Mouse (Mus musculus): ENCODE results near the gene 4632433K11Rik. TPM values are rescaled to one million over a fixed set of nuclear protein-coding genes. Genes with fewer than 3 reads are reported as not detected.
"Not testable (repeated sequence)": the region's sequence is repeated elsewhere in the genome, so short reads cannot be mapped to it uniquely, and the experiment has no call there.

4632433K11Rik gene
- polyA plus RNA-seq, 1 experiment, result not detected

DNA sequence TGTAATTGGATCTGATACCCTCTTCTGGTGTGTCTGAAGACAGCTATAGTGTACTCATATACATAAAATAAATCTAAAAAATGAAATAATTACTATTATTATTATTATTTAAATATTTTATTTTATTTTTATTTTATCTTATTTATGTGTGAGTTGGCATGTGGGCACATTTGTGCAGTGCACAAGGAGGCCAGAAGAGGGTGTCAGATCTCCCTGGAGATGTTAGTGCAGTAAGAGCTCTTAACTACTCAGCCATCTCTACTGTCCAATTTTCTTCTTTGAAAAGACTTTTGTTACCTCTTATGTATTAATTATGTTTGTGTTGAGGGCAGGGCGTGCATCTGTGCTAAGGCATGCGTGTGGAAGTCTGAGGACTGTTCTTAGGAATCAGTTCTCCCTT lies 34.0 kb upstream of the 4632433K11Rik start:
- H3K27me3 ChIP-seq (ENCODE audit: control insufficient read depth, insufficient read depth, low read length), result no peaks in the 10 kb centered on the region
- TF ChIP-seq CTCF (IDR thresholded peaks at IDR 0.05; ENCODE audit: borderline replicate concordance, insufficient read depth, low read depth, low read length) (peak; percentile 34; the same call in 1 of the 2 replicates), POLR2A (IDR thresholded peaks at IDR 0.05; ENCODE audit: borderline replicate concordance, insufficient read depth, low read length) (no peak)
- no peaks in the 10 kb centered on the region for H3K4me1 ChIP-seq (ENCODE audit: control insufficient read depth, insufficient read depth, low read length)
- no peak for DNase-seq
- no peak overlapping the region for H3K4me3 ChIP-seq (replicated peaks; ENCODE audit: insufficient read depth, low read depth, low read length)
- 70% methylated on average over 2 of the region's 2 CpGs for WGBS
- H3K27ac ChIP-seq (ENCODE audit: insufficient read depth, low read length), result no peak overlapping the region

DNA sequence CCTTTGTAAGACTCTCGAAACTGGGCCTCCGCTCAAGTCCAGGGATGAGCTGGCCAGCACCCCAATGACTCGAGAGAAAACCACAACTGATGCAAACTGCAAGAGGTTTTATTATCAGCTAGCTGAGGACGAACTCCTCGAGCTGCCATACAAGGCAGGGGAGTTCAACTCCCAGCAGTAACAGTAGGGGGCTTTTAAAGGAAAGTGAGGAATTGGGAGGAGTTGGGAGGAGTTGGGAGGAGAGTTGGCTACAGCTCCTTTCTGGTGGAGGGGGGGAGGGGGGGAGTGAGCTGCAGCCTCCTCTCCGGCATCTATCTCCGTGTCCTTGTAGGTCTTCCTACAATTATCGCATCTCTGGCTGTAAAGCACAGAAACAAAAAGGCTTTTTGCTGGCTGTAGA lies 31.0 kb upstream of the 4632433K11Rik start:
- not testable (repeated sequence) for DNase-seq; H3K4me1 ChIP-seq (ENCODE audit: control insufficient read depth, insufficient read depth, low read length); H3K27me3 ChIP-seq (ENCODE audit: control insufficient read depth, insufficient read depth, low read length); H3K4me3 ChIP-seq (replicated peaks; ENCODE audit: insufficient read depth, low read depth, low read length); H3K27ac ChIP-seq (ENCODE audit: insufficient read depth, low read length)
- 63% methylated on average over 8 of the region's 8 CpGs for WGBS

DNA sequence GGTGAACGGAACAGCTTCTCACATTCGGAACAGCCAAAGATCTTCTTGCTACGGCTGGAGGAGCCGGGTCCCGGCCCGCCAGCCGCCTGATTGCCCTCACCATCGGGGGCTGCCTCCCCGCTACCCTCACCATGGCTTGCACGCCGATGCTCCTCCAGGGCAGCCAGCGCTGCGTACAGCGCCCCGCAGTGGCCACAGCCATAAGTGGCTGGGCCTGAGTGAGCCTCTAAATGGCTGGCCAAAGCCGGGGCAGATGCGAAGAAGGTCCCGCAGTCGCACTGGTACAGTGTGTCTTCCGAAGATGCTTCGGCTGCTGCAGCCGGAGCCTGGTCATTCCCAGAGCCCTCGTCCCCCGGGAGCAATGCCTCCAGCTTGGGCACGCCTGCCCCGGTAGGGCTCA lies 25.7 kb upstream of the 4632433K11Rik start:
- H3K27ac ChIP-seq (ENCODE audit: insufficient read depth, low read length), result no peak overlapping the region
- no peak overlapping the region for H3K4me3 ChIP-seq (replicated peaks; ENCODE audit: insufficient read depth, low read depth, low read length)
- no peaks in the 10 kb centered on the region for H3K27me3 ChIP-seq (ENCODE audit: control insufficient read depth, insufficient read depth, low read length)
- H3K4me1 ChIP-seq (ENCODE audit: control insufficient read depth, insufficient read depth, low read length), result no peaks in the 10 kb centered on the region
- no peak for DNase-seq
- TF ChIP-seq CTCF (IDR thresholded peaks at IDR 0.05; ENCODE audit: borderline replicate concordance, insufficient read depth, low read depth, low read length), result no peak
- no peak for TF ChIP-seq POLR2A (IDR thresholded peaks at IDR 0.05; ENCODE audit: borderline replicate concordance, insufficient read depth, low read length)
- 93% methylated on average over 26 of the region's 26 CpGs for WGBS

DNA sequence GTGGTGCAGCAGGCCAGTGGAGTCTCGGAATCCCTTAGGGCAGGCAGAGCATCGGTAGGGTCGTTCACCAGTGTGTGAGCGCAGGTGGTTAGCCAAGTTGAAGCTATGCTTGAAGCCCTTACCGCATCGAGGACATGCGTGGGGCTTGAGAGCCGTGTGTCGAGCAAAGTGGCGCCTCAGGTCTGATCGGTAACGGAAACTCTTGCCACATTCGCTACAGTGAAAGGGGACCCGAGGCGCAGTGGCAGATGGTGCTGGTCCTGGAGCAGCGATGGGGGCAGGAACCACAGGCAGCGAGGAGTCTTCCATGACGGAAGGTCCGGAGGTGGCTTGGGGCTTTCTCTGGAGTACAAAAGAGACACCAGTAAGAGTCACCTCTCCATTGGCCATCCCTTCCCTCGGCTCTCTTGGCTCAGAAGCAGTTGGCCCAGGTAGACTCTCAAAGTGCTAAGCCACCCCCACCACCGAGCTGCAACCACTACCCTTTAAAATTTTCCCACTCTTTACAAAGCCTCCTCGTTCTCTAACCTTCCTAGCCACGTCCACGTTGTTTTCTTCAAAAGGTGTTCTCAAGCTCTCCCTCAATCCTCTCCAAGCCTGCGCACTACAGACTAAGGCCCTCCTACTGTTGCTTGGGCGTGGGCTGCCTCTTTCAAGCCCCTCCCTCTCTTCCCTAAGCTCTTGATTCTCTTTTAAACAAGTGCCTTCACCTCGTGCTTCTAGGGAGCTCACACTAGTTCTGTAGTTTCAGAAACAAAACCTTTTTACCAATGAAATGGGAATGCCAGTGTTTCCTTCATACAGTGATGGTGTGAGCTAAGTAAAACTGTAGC lies 21.0 kb upstream of the 4632433K11Rik start:
- DNase-seq, result no peak
- H3K4me1 ChIP-seq (ENCODE audit: control insufficient read depth, insufficient read depth, low read length), result no peaks in the 10 kb centered on the region
- 87% methylated on average over 27 of the region's 27 CpGs for WGBS
- no peaks in the 10 kb centered on the region for H3K27me3 ChIP-seq (ENCODE audit: control insufficient read depth, insufficient read depth, low read length)
- H3K4me3 ChIP-seq (replicated peaks; ENCODE audit: insufficient read depth, low read depth, low read length), result no peak overlapping the region
- no peak overlapping the region for H3K27ac ChIP-seq (ENCODE audit: insufficient read depth, low read length)
- TF ChIP-seq CTCF (IDR thresholded peaks at IDR 0.05; ENCODE audit: borderline replicate concordance, insufficient read depth, low read depth, low read length), result no peak
- no peak for TF ChIP-seq POLR2A (IDR thresholded peaks at IDR 0.05; ENCODE audit: borderline replicate concordance, insufficient read depth, low read length)

DNA sequence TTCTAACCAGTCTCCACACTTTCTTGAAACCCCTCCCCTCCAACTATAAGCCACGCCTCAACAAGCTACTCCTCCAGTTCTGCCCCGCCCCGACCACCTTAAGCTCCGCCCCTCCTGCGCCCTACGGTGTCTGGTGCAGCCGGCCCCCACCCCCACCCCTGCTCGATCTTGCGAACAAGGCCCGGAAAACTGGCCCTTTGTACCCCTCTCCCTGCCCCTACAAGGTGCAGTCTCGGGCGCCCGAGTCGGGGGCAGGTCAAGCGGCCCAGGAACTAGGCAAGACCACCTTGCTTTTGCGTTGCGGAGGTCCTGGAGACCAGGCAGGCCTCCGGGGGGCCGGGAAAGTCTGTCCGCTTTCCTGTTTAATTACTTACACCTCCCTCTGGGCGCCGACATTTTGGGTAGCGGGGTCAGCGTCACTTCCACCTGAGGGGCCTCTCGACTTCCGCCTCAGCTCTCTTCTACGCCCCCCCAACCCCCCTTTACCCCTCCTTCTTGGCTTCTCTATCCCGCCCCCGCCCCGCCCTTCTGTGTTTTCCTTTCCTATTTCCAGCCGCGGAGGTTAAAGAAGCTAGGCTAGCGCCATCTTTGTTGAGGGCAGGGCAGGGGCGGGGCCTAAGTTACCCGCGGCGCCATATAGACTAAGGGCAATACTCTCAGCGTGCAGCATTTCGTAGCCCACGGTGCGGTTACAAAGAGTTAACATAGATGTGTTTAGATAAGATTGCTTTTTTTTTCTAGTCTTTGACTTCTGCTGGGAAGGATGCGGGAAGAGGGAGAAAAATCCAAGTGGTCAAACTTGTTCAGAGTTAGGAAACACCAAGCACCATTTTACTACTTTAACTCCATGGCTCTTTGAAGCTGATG lies 19.4 kb upstream of the 4632433K11Rik start, which contains the start of the genes Zfp524 and Fiz1:
Gene Zfp524 (plus strand): TSS at position 165 of the 867 bp plus-strand sequence.
Gene Fiz1 (minus strand): TSS at position 447 of the 867 bp plus-strand sequence.
- H3K4me3 ChIP-seq (replicated peaks; ENCODE audit: insufficient read depth, low read depth, low read length), result peak within 1 kb of the TSS; percentile 93
- WGBS, result under 1% methylated on average over 42 of the region's 42 CpGs
- TF ChIP-seq CTCF (IDR thresholded peaks at IDR 0.05; ENCODE audit: borderline replicate concordance, insufficient read depth, low read depth, low read length) (no peak), POLR2A (IDR thresholded peaks at IDR 0.05; ENCODE audit: borderline replicate concordance, insufficient read depth, low read length) (no peak)
- H3K4me1 ChIP-seq (ENCODE audit: control insufficient read depth, insufficient read depth, low read length), result no peaks in the 10 kb centered on the region
- H3K27me3 ChIP-seq (ENCODE audit: control insufficient read depth, insufficient read depth, low read length), result no peaks in the 10 kb centered on the region
- DNase-seq, result peak; percentile 96 to 97
- peak within 1 kb of the TSS; percentile 95 for H3K27ac ChIP-seq (ENCODE audit: insufficient read depth, low read length)

DNA sequence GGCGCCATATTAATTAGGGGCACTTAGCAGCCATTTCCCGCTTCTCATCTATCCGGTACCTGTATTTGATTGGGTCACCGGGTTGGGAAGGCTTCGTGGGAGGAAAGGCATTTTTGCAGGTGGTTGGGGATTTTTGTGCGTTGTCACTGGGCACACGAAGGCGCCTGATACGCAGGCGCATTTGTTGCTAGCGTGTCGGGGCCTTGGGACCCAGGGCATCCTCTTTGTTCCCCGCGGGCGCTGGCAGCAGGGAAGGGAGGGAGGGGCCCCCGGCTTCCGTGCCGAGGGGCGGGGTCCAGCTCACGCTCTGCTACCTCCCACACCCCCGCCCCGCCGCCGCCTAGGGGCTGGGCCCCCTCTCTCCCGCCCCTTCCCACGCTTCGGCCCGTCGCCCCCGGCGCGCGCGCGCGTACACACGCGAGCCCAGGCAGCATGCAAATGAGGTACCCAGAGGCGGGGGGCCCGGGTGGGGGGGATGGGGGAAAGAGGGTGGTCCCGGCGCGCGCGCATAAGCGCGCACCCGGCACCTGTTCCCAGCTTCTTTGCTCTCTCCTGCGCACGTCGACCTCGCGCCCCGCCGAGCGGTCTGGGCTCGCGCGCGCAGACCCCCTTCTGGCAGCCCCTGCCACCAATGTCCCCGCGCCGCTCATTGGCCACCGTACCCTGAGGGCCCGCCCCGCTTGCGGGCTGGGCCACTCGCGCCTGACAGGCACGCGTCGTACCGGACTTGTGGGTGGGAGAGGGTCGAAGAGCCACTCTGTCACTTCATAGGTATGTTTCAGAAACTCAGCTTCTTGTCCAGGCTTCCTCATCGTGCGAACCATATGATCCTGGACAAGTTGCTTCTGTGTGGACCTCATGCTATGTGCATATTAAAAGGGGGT lies 18.6 kb upstream of the 4632433K11Rik start, which contains the start of gene Gm44973:
Gene Gm44973 (plus strand): TSS at position 379 of the 884 bp plus-strand sequence.
- H3K27ac ChIP-seq (ENCODE audit: insufficient read depth, low read length), result peak within 1 kb of the TSS; percentile 95
- TF ChIP-seq CTCF (IDR thresholded peaks at IDR 0.05; ENCODE audit: borderline replicate concordance, insufficient read depth, low read depth, low read length) (no peak), POLR2A (IDR thresholded peaks at IDR 0.05; ENCODE audit: borderline replicate concordance, insufficient read depth, low read length) (peak; percentile 52; the same call in 1 of the 2 replicates)
- H3K27me3 ChIP-seq (ENCODE audit: control insufficient read depth, insufficient read depth, low read length), result no peaks in the 10 kb centered on the region
- H3K4me3 ChIP-seq (replicated peaks; ENCODE audit: insufficient read depth, low read depth, low read length), result peak within 1 kb of the TSS; percentile 93
- H3K4me1 ChIP-seq (ENCODE audit: control insufficient read depth, insufficient read depth, low read length), result no peaks in the 10 kb centered on the region
- under 1% methylated on average over 73 of the region's 76 CpGs for whole genome bisulfite sequencing
- DNase-seq, result peak; percentile 92

DNA sequence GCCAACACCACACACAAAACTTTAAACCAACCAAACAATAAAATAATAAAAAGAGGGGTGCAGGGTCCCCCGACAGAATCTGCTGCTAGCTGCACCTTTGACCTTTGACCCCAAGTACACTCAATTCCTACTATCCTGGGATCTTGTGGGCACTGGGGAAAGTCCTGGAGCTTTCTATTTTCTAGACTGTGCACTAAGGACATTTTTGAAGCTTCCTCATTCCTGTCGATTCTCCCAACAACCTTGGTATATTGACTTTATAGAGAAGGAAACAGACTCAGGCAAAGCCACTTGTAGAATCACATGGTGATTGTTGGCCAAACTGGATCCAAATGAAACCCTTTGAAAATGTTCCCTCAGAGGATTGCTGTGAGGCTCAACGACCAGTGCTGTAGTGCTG lies 17.9 kb upstream of the 4632433K11Rik start:
- no peak for TF ChIP-seq POLR2A (IDR thresholded peaks at IDR 0.05; ENCODE audit: borderline replicate concordance, insufficient read depth, low read length)
- TF ChIP-seq CTCF (IDR thresholded peaks at IDR 0.05; ENCODE audit: borderline replicate concordance, insufficient read depth, low read depth, low read length), result no peak
- DNase-seq, result no peak
- Histone ChIP-seq H3K27me3 (ENCODE audit: control insufficient read depth, insufficient read depth, low read length) (no peaks in the 10 kb centered on the region), H3K27ac (ENCODE audit: insufficient read depth, low read length) (peak overlapping the region; percentile 39; the same call in 1 of the 2 replicates), H3K4me3 (replicated peaks; ENCODE audit: insufficient read depth, low read depth, low read length) (peak overlapping the region; percentile 84), H3K4me1 (ENCODE audit: control insufficient read depth, insufficient read depth, low read length) (no peaks in the 10 kb centered on the region)
- WGBS, result 61% methylated on average over 3 of the region's 3 CpGs
